Comparison of ENCODE assay signal across 27 mouse cellular contexts in the genomic region with DNA sequence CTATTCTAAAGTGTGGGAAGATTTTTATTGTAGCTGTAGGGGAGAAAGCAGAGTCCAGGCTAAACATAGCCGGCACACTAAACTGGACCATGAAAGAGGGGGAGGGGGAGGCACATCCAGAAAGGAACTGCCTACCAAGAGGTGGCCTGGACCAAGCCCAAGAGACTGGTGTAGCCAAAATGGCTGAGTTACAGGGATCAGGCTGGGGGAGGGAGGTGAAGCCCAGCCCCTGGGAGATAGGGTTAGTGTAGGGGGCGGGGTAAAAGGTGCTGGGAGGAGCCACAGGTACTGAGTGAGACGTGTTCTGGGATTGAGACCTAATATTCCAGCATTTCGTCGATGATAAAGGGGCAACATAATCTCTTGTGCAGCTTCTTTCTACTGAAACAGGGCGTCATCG.
DNase-seq lines count a peak whose midpoint lies in the region; ATAC-seq and TF ChIP-seq lines count a peak whose summit lies in the region.
"Had no signal": no experiment of that assay in that cellular context is flagged by ENCODE, and none has a peak within 500 bp of the region (broad histone marks: within the 10 kb centered on the region; RNA-seq: fewer than 3 reads in every experiment).

No protein-coding gene starts in this region.

- no peak for ATAC-seq in hindbrain, postnatal 0 days
- no peak for ATAC-seq in hindbrain, embryonic 11.5 days (ENCODE audit: low FRiP score)
- ATAC-seq in frontal cortex, adult (ENCODE audit: low TSS enrichment), result no peak
- ATAC-seq: forebrain, embryonic 14.5 days; intestine, embryonic 16.5 days had no signal

- H3K9ac ChIP-seq in hindbrain, postnatal 0 days (replicated peaks; ENCODE audit: low read length), result no peak overlapping the region
- H3K9ac ChIP-seq in hindbrain, embryonic 11.5 days (ENCODE audit: low read depth, low read length), result no peak overlapping the region
- H3K9ac ChIP-seq: heart, embryonic 13.5 days; hindbrain, embryonic 12.5 days; limb, embryonic 13.5 days; liver, embryonic 13.5 days; neural tube, embryonic 15.5 days; stomach, embryonic 15.5 days had no signal

- H3K9me3 ChIP-seq in hindbrain, postnatal 0 days (ENCODE audit: low read length), result no peaks in the 10 kb centered on the region
- H3K9me3 ChIP-seq in hindbrain, embryonic 11.5 days (ENCODE audit: control insufficient read depth, low read length), result no peaks in the 10 kb centered on the region
- H3K9me3 ChIP-seq: heart, embryonic 13.5 days; hindbrain, embryonic 12.5 days; limb, embryonic 13.5 days; liver, embryonic 13.5 days; neural tube, embryonic 15.5 days; stomach, embryonic 15.5 days had no signal

- peak; percentile 16 for DNase-seq in gastrocnemius, adult 18-20 months (ENCODE audit: low spot score)
- no peak for DNase-seq in gastrocnemius, postnatal 14 days
- peak; percentile 37 for DNase-seq in hindbrain, postnatal 0 days (ENCODE audit: low spot score)
- no peak for DNase-seq in hindbrain, embryonic 11.5 days (ENCODE audit: low spot score)
- DNase-seq in ES-CJ7 (ENCODE audit: low read depth, low spot score), result peak; percentile 82
- peak; percentile 50 for DNase-seq in WW6 (ENCODE audit: low read depth, low spot score)
- DNase-seq: adrenal gland, postnatal 14 days; cerebellum, adult 18-20 months; cerebellum, postnatal 36 days; heart, adult 2 months; kidney, adult 8-10 months; layer of hippocampus, postnatal 36 days; liver, embryonic 13.5 days; lung, adult 18-20 months; lung, postnatal 14 days; midbrain, embryonic 14.5 days; retina, postnatal 1 day; right cerebral cortex, postnatal 14 days had no signal

- no peak overlapping the region for H3K4me2 ChIP-seq in hindbrain, postnatal 0 days (ENCODE audit: low read depth, low read length)
- no peak overlapping the region for H3K4me2 ChIP-seq in hindbrain, embryonic 11.5 days (replicated peaks; ENCODE audit: low read depth, low read length)
- H3K4me2 ChIP-seq: heart, embryonic 13.5 days; hindbrain, embryonic 12.5 days; limb, embryonic 13.5 days; liver, embryonic 13.5 days; neural tube, embryonic 15.5 days; stomach, embryonic 15.5 days had no signal

- 57% methylated on average over 7 of the region's 7 CpGs for WGBS in hindbrain, postnatal 0 days
- 71% methylated on average over 7 of the region's 7 CpGs for WGBS in hindbrain, embryonic 11.5 days

- H3K27ac ChIP-seq in hindbrain, postnatal 0 days, result no peak overlapping the region
- H3K27ac ChIP-seq in hindbrain, embryonic 11.5 days (ENCODE audit: low read depth, low read length), result no peak overlapping the region
- H3K27ac ChIP-seq: heart, adult 2 months; heart, embryonic 13.5 days; hindbrain, embryonic 12.5 days; kidney, postnatal 0 days; limb, embryonic 13.5 days; liver, embryonic 13.5 days; neural tube, embryonic 15.5 days; stomach, embryonic 15.5 days had no signal

- no peaks in the 10 kb centered on the region for H3K36me3 ChIP-seq in hindbrain, postnatal 0 days (ENCODE audit: insufficient read depth, low read length)
- H3K36me3 ChIP-seq in hindbrain, embryonic 11.5 days (ENCODE audit: control insufficient read depth, insufficient read depth, low read length), result no peaks in the 10 kb centered on the region
- H3K36me3 ChIP-seq: heart, embryonic 13.5 days; hindbrain, embryonic 12.5 days; limb, embryonic 13.5 days; liver, embryonic 13.5 days; neural tube, embryonic 15.5 days; stomach, embryonic 15.5 days had no signal

- intact Hi-C loops in gastrocnemius, postnatal 14 days (cut with DNase I; ENCODE audit: low total_unique reads), result no loop called here

- no peaks in the 10 kb centered on the region for H3K4me1 ChIP-seq in hindbrain, postnatal 0 days (ENCODE audit: insufficient read depth, low read length)
- H3K4me1 ChIP-seq in hindbrain, embryonic 11.5 days (replicated peaks; ENCODE audit: control insufficient read depth, insufficient read depth, low read length), result no peaks in the 10 kb centered on the region
- H3K4me1 ChIP-seq: heart, embryonic 13.5 days; hindbrain, embryonic 12.5 days; limb, embryonic 13.5 days; liver, embryonic 13.5 days; neural tube, embryonic 15.5 days; stomach, embryonic 15.5 days had no signal

- no peaks in the 10 kb centered on the region for H3K27me3 ChIP-seq in hindbrain, postnatal 0 days (ENCODE audit: insufficient read depth, low read length)
- H3K27me3 ChIP-seq in hindbrain, embryonic 11.5 days (ENCODE audit: control insufficient read depth, insufficient read depth, low read length), result no peaks in the 10 kb centered on the region
- H3K27me3 ChIP-seq: heart, embryonic 13.5 days; hindbrain, embryonic 12.5 days; limb, embryonic 13.5 days; liver, embryonic 13.5 days; neural tube, embryonic 15.5 days; stomach, embryonic 15.5 days had no signal

- TF ChIP-seq CTCF in hindbrain, postnatal 0 days (IDR thresholded peaks at IDR 0.05; ENCODE audit: low read depth), result no peak

- no peak overlapping the region for H3K4me3 ChIP-seq in hindbrain, postnatal 0 days (ENCODE audit: low read length)
- H3K4me3 ChIP-seq in hindbrain, embryonic 11.5 days (ENCODE audit: low read depth, low read length), result no peak overlapping the region
- H3K4me3 ChIP-seq: heart, adult 2 months; heart, embryonic 13.5 days; hindbrain, embryonic 12.5 days; limb, embryonic 13.5 days; liver, embryonic 13.5 days; neural tube, embryonic 15.5 days; stomach, embryonic 15.5 days had no signal

Comparison
In these comparisons a context has a peak if more than half of its experiments do, and no peak if none do; other contexts are left out.
1. DNase-seq: peak in gastrocnemius, adult 18-20 months (single experiment), hindbrain, postnatal 0 days (single experiment), ES-CJ7 (single experiment) and WW6 (single experiment); none in gastrocnemius, postnatal 14 days (single experiment) and hindbrain, embryonic 11.5 days (single experiment).